Mouse (Mus musculus) liver, postnatal 0 days (tissue): ENCODE measurements around the gene Nucb2.

Experiments used
- CTCF ChIP-seq: sonication (generic); IDR thresholded peaks from 2 replicates; pipeline ENCODE4 v1.5.1; 2016; ENCODE audit warnings: antibody characterized with exemption, low read depth
- EP300 ChIP-seq: IDR thresholded peaks from 2 replicates; pipeline ENCODE4 v1.6.1; 2016; ENCODE audit warnings: antibody characterized with exemption, low read depth, mild to moderate bottlenecking

GRCm38 (mm10) chr7:116524577-116524976 lies 20.4 kb downstream of the Nucb2 start:
- TF ChIP-seq CTCF = no peak
- no peak for TF ChIP-seq EP300
